Mouse (Mus musculus) lung, adult 2 months (tissue): ENCODE results near the gene Gm20388.

Experiments used
- CTCF ChIP-seq: fragments of 200-500 bp; IDR thresholded peaks from 2 replicates; pipeline ENCODE4 v1.5.1; 2011; ENCODE audit warnings: mild to moderate bottlenecking, low read length, control low read depth; ENCODE audit not compliant: insufficient read depth
- POLR2A ChIP-seq: fragments of 200-500 bp; IDR thresholded peaks from 2 replicates; pipeline ENCODE4 v1.6.1; 2011; ENCODE audit warnings: low read depth, mild to moderate bottlenecking, control low read depth, low read length, borderline replicate concordance; ENCODE audit errors: extremely low read depth

DNA sequence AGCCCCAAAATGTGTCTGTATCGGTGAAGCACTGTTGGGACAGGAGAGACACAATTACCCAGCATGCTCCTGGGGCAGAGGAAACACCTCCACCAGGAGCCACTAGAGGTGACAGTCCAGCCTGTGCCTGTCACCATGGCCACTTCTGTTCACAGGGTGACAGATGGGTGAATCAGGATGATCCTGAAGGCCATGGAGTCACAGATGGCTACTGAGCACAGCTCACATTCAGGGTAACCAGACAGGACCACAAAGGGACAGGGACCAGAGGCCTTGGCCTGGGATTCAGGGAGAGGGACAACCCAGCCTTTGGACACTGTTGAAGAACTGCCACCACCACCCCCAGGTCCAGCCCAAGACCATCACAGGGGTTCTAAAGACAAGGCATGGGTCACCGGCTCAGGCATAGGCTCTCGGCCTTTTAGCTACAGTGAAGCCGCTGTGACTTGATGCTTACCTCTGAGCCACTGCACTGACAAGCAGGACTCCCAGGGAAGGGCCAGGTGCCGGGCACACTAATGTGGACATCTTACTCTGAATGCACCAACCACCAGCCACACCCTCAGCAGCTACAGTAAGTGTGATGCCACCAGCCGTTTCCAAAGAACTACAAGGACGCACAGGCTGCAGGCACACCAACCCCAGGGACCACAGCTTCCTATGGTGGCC lies 1649.9 kb downstream of the Gm20388 start:
- no peak for TF ChIP-seq CTCF
- TF ChIP-seq POLR2A: no peak
